Mouse (Mus musculus): Measurements from ENCODE around the gene Ywhae.
"Not testable (repeated sequence)": the region's sequence is repeated elsewhere in the genome, so short reads cannot be mapped to it uniquely, and the experiment has no call there.

The Ywhae gene

GRCm38 (mm10) chr11:75732434-75733226 is at the start of gene Ywhae:
TSS of gene Ywhae (plus strand) at chr11:75732869.
- DNase-seq (ENCODE audit: low read depth), result peak; percentile 96

DNA sequence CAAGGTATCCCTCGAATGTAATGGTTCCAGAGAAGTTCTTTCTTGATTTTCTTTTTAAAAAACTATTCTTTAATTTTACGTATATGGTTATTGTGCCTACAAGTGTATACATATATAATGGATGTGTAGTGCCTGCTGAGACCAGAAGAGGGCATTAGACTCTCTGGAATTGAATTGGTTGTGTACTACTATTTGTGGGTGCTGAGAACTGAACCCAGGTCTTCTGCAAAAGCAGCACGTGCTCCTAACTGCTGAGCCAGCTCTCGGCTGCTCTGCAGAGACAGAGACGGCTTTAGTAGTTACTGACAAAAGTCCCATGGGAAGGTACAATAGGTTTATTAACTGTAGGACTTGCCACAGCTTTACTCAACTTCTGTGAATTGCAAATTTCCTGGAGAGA is 48.2 kb upstream of the Ywhae start:
- no peak for DNase-seq (ENCODE audit: low read depth)

DNA sequence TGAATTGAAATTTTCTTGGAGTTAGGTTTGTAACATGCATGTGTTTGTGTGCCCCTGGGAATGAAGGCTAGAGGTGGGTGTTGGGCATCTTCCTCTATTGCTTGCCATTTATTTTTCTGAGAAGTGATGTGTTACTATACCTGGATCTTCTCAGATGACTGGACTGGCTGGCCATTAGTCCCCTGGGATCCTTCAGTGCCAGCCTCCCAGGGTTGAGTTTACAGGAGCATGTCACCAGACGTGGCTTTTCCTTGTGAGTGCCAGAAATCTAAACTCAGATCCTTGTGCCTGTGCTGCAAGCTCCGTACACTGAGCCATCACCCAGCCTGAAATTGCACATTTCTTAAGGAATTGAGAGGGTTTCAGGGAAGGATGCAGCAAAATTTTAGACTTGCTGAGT is 47.7 kb upstream of the Ywhae start:
- no peak for DNase-seq (ENCODE audit: low read depth)

DNA sequence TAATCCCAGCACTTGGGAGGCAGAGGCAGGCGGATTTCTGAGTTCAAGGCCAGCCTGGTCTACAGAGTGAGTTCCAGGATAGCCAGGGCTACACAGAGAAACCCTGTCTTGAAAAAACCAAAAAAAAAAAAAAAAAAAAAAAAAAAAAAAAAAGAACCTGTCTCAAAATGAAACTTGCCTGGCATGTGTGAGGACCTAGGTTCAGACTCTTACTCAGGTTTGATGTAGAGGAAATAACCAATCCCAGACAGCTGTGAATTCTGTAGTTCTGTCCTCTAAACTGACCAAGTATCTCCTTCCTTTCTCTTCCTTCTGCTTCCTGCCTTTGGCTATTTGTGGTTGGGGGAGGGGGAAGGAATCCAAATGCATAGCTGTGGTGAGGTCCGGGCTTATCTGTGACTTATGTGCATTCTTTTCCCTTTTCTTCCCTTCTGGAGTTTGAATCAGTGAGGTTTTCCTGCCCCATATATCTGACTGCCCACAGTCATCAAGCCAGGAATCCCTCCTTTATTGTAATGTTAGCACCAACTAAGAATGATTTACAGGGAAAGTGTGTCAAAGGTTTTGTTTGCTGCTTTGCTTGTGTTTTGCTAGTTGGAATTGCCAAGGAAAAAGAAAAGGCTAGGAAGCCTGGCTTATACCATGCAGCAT is 45.2 kb upstream of the Ywhae start:
- peak; percentile 22 for DNase-seq (ENCODE audit: low read depth)

DNA sequence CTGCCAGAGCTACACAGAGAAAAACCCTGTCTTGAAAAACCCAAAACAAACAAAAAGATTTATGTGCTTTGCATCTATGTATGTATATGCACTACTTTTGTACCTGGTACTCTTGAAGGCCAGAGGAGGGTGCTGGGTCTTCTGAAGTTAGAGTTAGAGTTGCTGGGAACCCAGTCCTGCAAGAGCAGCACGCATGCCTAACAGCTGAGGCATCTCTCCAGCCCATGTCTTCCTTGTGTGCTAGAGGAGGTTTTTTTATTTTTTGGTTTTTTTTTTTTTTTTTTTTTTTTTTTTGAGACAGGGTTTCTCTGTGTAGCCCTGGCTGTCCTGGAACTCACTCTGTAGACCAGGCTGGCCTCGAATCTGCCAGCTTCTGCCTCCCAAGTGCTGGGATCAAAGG is 44.5 kb upstream of the Ywhae start:
- DNase-seq (ENCODE audit: low read depth), result no peak

- DNase-seq (ENCODE audit: low read depth), result no peak
These were observed 42.7 kb upstream of the Ywhae start for GRCm38 (mm10) chr11:75689977-75690376.

- DNase-seq (ENCODE audit: low read depth), result no peak
These were observed 41.6 kb upstream of the Ywhae start for GRCm38 (mm10) chr11:75691047-75691446.

- no peak for DNase-seq (ENCODE audit: low read depth)
These were observed 39.1 kb upstream of the Ywhae start for GRCm38 (mm10) chr11:75693570-75693969.

- not testable (repeated sequence) for DNase-seq (ENCODE audit: low read depth)
These were observed 35.2 kb upstream of the Ywhae start for GRCm38 (mm10) chr11:75697464-75697863.

DNA sequence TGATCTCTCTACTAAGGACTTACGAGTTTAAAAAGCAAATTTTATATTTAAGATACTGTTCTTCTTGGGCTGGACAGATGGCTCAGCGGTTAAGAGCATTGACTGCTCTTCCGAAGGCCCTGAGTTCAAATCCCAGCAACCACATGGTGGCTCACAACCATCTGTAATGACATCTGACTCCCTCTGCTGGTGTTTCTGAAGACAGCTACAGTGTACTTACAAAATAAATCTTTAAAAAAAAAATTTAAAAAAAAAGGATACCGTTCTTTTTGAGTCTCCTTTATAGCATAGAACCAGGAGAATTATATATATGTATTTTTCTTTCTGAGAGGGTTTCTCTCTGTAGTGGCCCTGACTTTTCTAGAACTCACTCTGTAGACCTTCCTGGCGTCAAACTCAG is 32.1 kb upstream of the Ywhae start:
- DNase-seq (ENCODE audit: low read depth), result no peak

DNA sequence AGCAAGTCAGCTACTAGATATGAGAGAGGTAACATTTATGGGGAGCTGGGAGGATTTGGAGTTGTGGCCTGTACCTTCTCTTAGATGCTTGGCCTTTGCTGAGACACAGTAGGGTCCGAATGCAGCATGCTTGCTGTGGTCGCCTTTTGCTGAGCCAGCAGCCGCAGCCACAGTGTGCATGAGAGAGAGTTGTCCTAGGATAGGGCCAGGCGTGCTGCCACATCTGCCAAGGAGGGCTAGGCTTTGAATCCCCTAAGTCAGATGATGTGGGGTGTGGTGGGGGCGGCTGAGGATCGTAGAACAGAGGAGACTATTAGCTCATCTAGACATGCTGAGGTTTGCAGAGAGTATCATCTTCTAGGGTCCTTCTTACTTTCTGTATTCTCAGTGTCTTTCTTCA is 29.9 kb upstream of the Ywhae start:
- no peak for DNase-seq (ENCODE audit: low read depth)

DNA sequence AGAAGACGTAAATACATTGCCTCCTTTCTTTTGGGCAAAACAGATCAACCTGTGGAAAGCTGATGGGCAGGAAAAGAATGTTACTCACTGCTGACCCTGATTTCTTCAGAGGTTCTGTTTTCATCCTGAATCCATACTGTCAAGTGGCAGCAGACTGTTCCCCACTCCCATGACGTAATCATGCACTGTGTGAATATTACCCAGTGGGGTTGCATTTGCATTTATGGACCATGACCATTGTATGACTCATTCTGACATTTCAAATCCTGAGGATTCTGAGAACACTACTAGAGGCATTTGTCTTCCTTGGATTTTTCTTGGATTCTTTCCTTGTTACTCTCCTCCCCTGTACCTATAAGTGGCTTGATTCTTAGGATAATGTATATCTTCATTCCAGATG is 28.9 kb upstream of the Ywhae start:
- DNase-seq (ENCODE audit: low read depth), result no peak

DNA sequence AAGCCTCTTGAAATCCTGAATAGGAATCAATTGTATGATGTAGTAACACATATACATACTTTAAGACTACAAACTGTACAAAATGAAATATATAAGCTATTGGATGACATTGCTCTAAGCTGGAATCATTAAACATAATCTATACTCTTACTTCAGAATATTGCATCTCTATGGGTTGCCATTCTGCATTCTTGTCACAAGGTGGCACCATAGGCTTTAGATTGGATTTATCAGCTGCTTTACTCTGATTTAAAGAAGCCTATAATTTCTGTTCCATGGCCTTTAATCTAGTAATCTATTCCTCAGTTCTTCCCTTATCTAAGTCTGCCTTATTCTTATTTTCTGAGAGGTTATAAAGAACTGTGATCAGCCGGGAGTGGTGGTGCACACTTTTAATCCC is 18.7 kb upstream of the Ywhae start:
- peak; percentile 80 for DNase-seq (ENCODE audit: low read depth)

DNA sequence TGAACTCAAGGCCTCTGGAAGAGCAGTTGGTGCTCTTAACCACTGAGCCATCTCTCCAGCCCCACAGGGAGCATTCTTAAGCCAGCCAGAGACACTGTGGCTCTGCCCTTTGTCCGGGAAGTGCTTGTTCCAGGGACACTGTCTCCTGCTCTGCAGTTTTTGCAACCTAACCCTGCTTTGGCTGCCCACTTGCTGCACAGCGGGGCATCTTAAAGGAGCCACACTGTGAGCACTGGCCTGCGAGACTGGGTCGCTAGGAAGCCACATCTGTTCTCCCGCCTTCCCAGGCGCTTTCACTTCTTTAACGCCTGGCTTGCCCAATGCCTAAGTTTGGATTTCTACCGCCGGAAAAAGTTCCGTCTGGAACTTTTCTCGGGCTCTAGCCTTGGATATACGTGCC is 17.1 kb upstream of the Ywhae start:
- DNase-seq (ENCODE audit: low read depth), result no peak

GRCm38 (mm10) chr11:75716661-75717325 is 15.9 kb upstream of the Ywhae start:
- no peak for DNase-seq (ENCODE audit: low read depth)

- DNase-seq (ENCODE audit: low read depth), result no peak
These were observed 10.3 kb upstream of the Ywhae start for GRCm38 (mm10) chr11:75722339-75722738.

- DNase-seq (ENCODE audit: low read depth), result no peak
These were observed 5.5 kb upstream of the Ywhae start for GRCm38 (mm10) chr11:75727168-75727567.

DNA sequence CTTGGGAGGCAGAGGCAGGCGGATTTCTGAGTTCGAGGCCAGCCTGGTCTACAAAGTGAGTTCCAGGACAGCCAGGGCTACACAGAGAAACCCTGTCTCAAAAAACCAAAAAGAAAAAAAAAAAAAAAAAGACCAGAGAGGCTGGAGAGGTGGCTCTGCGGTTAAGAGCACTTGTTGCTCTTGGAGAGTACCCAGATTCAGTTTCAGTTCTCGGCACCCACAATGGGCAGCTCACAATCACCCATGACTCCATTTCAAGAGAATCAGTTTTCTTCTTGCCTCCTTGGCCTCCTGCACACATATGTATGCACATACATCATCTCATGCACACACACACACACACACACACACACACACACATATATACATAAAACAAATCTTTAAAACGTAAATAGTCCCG is 5.0 kb upstream of the Ywhae start:
- DNase-seq (ENCODE audit: low read depth), result peak; percentile 69

DNA sequence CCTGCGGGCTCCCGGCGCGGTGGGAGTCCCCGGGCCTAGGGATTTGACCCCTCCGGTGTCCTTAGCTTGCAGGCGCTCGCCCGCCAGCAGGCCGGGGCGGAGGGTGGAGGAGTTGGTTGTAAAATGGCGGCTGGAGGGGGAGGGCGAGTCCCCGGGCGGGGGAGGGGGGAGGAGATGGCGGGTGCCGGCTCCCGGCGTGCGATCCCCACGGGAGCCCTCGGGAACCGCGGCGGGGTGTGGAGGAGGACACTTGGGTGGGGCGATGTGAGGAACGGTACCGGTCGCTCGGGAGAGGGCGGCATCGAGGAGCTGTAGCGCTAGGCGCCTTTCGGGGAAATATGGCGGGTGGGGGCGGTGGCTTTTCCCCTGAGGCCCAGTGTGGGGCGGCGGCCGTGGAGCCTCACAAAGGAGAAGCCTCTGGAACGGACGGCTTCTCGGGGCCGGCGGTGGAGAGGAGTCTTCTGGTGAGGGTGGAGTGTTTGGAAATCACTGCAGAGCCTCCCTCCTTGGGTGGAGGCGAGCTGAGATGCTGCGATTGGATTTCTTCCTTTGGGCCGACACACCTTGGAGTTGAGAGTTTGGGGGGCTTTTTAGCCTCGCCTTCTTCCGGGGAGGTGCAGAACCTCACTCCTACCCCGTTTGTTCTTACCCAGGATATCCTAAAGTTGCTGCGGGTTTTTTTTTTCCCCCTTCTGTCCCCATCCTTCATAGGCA is 715 bp downstream of the Ywhae start:
- no peak for DNase-seq (ENCODE audit: low read depth)

- DNase-seq (ENCODE audit: low read depth), result no peak
These were observed 3.0 kb downstream of the Ywhae start for GRCm38 (mm10) chr11:75735462-75736252.

DNA sequence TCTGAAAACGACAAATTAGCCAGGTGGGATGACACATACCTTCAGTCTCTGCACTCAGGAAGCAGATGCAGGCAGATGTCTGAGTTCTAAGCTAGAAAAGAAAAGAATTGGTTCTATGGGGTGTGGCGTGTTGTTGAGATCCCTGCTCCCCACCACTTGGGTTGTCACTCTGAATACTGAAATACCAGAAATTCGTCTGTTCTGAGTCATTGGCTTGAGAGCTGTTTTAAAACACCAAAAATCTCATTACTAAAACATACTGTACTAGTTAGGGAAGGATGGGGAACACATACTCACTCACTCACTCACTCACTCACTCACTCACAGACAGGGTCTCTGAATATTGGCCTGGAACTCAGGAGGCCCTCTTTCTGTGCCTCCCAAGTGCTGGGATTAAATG is 4.3 kb downstream of the Ywhae start:
- DNase-seq (ENCODE audit: low read depth), result no peak

Measured in induced T-regulatory cell, adult 2 months (primary cell).